Mouse (Mus musculus): ENCODE data around the gene Olfr599. TPM values are rescaled to one million over a fixed set of nuclear protein-coding genes. Genes with fewer than 3 reads are reported as not detected.
"Not testable (repeated sequence)": the region's sequence is repeated elsewhere in the genome, so short reads cannot be mapped to it uniquely, and the experiment has no call there.

Olfr599 gene
- total RNA-seq (2021) = not detected

GRCm38 (mm10) chr7:103335617-103336016, at the start of gene Olfr599:
Gene Olfr599, plus strand, starts transcription at chr7:103335917.
- no peak for DNase-seq (ENCODE audit: extremely low spot score in 1 of 2, low spot score in 2 of 2)
- intact Hi-C loops (cut with DNase I) = no loop called here

DNA sequence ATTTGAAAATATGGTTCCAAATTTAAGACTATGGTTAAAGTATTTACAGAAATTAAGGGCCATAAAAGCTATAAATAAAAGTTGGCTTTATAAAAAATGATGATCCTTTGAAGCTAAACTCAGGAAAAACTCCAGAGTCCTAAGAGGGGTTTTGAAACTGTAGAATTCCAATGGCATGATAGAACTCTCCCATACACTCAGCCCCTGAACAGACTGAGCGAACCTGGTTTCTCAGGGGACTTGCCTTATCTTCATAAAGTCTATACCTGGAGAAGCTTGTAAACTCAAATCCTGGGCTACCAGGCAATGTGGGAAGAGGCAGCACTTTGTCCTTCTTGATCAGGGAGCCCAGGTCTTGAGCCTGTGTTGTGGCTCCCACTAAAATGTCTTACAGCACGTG, 30.4 kb upstream of the Olfr599 start, which contains the start of gene Olfr596:
Gene Olfr596 (plus strand): TSS at position 301 of the 400 bp plus-strand sequence.
- DNase-seq (ENCODE audit: extremely low spot score in 1 of 2, low spot score in 2 of 2); intact Hi-C loops (cut with DNase I): not testable (repeated sequence)

- DNase-seq (ENCODE audit: extremely low spot score in 1 of 2, low spot score in 2 of 2); intact Hi-C loops (cut with DNase I): not testable (repeated sequence)
Measured at GRCm38 (mm10) chr7:103316015-103316414, 19.7 kb upstream of the Olfr599 start, which contains the start of gene Olfr597. Gene Olfr597, plus strand, starts transcription at chr7:103316315.

- intact Hi-C loops (cut with DNase I) = no loop called here
- no peak for DNase-seq (ENCODE audit: extremely low spot score in 1 of 2, low spot score in 2 of 2)
Measured at GRCm38 (mm10) chr7:103323268-103323667, 12.4 kb upstream of the Olfr599 start, which contains the start of gene Olfr598. Gene Olfr598, plus strand, starts transcription at chr7:103323568.

DNA sequence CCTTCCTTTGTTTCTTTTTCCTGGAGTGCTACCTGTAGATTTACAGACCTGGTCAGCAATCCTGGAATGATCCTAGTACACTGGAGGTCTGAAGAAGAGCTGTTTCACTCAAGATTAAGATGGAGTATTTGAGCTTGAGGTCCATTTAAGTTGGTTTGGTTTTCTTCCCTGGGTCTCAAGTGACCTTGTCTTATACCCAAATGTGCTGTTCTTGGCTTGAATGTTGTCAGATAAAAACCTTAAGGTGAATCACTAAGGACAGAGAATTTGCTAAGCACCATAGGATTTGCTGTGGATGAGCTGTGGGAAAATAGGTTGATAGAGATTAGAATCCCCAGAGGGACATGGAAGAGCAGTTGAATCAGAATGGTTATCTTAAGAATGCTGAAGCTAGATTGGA, 13.9 kb downstream of the Olfr599 start, which contains the start of gene Olfr600:
Gene Olfr600 (minus strand): TSS at position 101 of the 400 bp plus-strand sequence.
- intact Hi-C loops (cut with DNase I) = no loop called here
- DNase-seq (ENCODE audit: extremely low spot score in 1 of 2, low spot score in 2 of 2) = no peak

- intact Hi-C loops (cut with DNase I) = no loop called here
- no peak for DNase-seq (ENCODE audit: extremely low spot score in 1 of 2, low spot score in 2 of 2)
Measured at GRCm38 (mm10) chr7:103362555-103362954, 26.8 kb downstream of the Olfr599 start, which contains the start of gene Olfr601. Gene Olfr601, minus strand, starts transcription at chr7:103362655.

GRCm38 (mm10) chr7:103386077-103386476, 50.4 kb downstream of the Olfr599 start, which contains the start of gene Olfr603:
Gene Olfr603, minus strand, starts transcription at chr7:103386177.
- intact Hi-C loops (cut with DNase I) = no loop called here
- no peak for DNase-seq (ENCODE audit: extremely low spot score in 1 of 2, low spot score in 2 of 2)

Other genes starting within 250 kb of the Olfr599 start
- not detected for gene Olfr585, start 238.2 kb upstream of the Olfr599 start, total RNA-seq (2021)
- gene Olfr586, start 210.3 kb upstream of the Olfr599 start, total RNA-seq (2021) = not detected
- not detected for gene Olfr588-ps1, start 195.0 kb upstream of the Olfr599 start, total RNA-seq (2021)
- gene Olfr589, start 179.6 kb upstream of the Olfr599 start, total RNA-seq (2021) = not detected
- not detected for gene Olfr591, start 157.6 kb upstream of the Olfr599 start, total RNA-seq (2021)
- not detected for gene Olfr592, start 151.1 kb upstream of the Olfr599 start, total RNA-seq (2021)
- not detected for gene Olfr593, start 124.1 kb upstream of the Olfr599 start, total RNA-seq (2021)
- gene Olfr594, start 118.9 kb upstream of the Olfr599 start, total RNA-seq (2021) = not detected
- gene Usp17ld, start 83.4 kb upstream of the Olfr599 start, total RNA-seq (2021) = not detected
- not detected for gene Olfr596, start 30.3 kb upstream of the Olfr599 start, total RNA-seq (2021)
- not detected for gene Olfr597, start 19.6 kb upstream of the Olfr599 start, total RNA-seq (2021)
- gene Olfr598, start 12.3 kb upstream of the Olfr599 start, total RNA-seq (2021) = not detected
- gene Olfr600, start 13.8 kb downstream of the Olfr599 start, total RNA-seq (2021) = not detected
- gene Olfr601, start 26.7 kb downstream of the Olfr599 start, total RNA-seq (2021) = not detected
- gene Olfr603, start 50.3 kb downstream of the Olfr599 start, total RNA-seq (2021) = not detected
- not detected for gene Usp17lc, start 79.2 kb downstream of the Olfr599 start, total RNA-seq (2021)
- not detected for gene Olfr605, start 109.5 kb downstream of the Olfr599 start, total RNA-seq (2021)
- not detected for gene Olfr606, start 113.1 kb downstream of the Olfr599 start, total RNA-seq (2021)
- gene Olfr607, start 128.2 kb downstream of the Olfr599 start, total RNA-seq (2021) = not detected
- not detected for gene Olfr608, start 134.0 kb downstream of the Olfr599 start, total RNA-seq (2021)
- gene Olfr609, start 162.1 kb downstream of the Olfr599 start, total RNA-seq (2021) = not detected
- not detected for gene Olfr610, start 176.2 kb downstream of the Olfr599 start, total RNA-seq (2021)
- not detected for gene Olfr611, start 184.9 kb downstream of the Olfr599 start, total RNA-seq (2021)
- gene Olfr612, start 206.8 kb downstream of the Olfr599 start, total RNA-seq (2021) = not detected
- gene Olfr613, start 212.2 kb downstream of the Olfr599 start, total RNA-seq (2021) = not detected
- gene Olfr615, start 220.2 kb downstream of the Olfr599 start, total RNA-seq (2021) = not detected
- not detected for gene Olfr616, start 233.2 kb downstream of the Olfr599 start, total RNA-seq (2021)
- gene Olfr617, start 237.1 kb downstream of the Olfr599 start, total RNA-seq (2021) = not detected